Mouse (Mus musculus): ENCODE measurements at regions not wholly inside any gene's neighbourhood (a gene's known extent, or its start where the extent isn't known, plus 50 kb on each side); places are given as distances from the start of the nearest gene placed in this dataset.

GRCm38 (mm10) chr8:6111351-6111750, 1006.2 kb upstream of the Slc10a2 start:
- TF ChIP-seq POLR2A (IDR thresholded peaks at IDR 0.05; ENCODE audit: borderline replicate concordance, extremely low read depth, insufficient read depth, insufficient read length), result no peak
- Histone ChIP-seq H3K4me2 (replicated peaks; ENCODE audit: low read depth, low read length, severe bottlenecking) (no peak overlapping the region), H3K36me3 (ENCODE audit: control insufficient read depth, insufficient read depth, low read length) (no peaks in the 10 kb centered on the region), H3K27me3 (ENCODE audit: control insufficient read depth, insufficient read depth, low read length) (no peaks in the 10 kb centered on the region), H3K9ac (ENCODE audit: low read depth, low read length, severe bottlenecking) (no peak overlapping the region), H3K4me1 (ENCODE audit: control insufficient read depth, insufficient read depth, low read length) (no peaks in the 10 kb centered on the region), H3K27ac (replicated peaks; ENCODE audit: low read depth, low read length) (no peak overlapping the region), H3K4me3 (replicated peaks; ENCODE audit: low read length) (no peak overlapping the region), H3K9me3 (ENCODE audit: control insufficient read depth, low read length) (no peaks in the 10 kb centered on the region)
- DNase-seq (ENCODE audit: low spot score) (no peak), ATAC-seq (ENCODE audit: low FRiP score, low read depth) (no peak)
- 79% methylated on average over 2 of the region's 2 CpGs for WGBS

GRCm38 (mm10) chr8:6090028-6090427, 984.9 kb upstream of the Slc10a2 start:
- WGBS, result 90% methylated on average over 4 of the region's 4 CpGs
- no peak overlapping the region for H3K9ac ChIP-seq (ENCODE audit: low read depth, low read length, severe bottlenecking)
- DNase-seq (ENCODE audit: low spot score) (no peak), ATAC-seq (ENCODE audit: low FRiP score, low read depth) (no peak)
- H3K4me1 ChIP-seq (ENCODE audit: control insufficient read depth, insufficient read depth, low read length), result no peaks in the 10 kb centered on the region
- no peak overlapping the region for H3K4me3 ChIP-seq (replicated peaks; ENCODE audit: low read length)
- H3K27me3 ChIP-seq (ENCODE audit: control insufficient read depth, insufficient read depth, low read length), result no peaks in the 10 kb centered on the region
- H3K4me2 ChIP-seq (replicated peaks; ENCODE audit: low read depth, low read length, severe bottlenecking), result no peak overlapping the region
- no peak overlapping the region for H3K27ac ChIP-seq (replicated peaks; ENCODE audit: low read depth, low read length)
- no peak for TF ChIP-seq POLR2A (IDR thresholded peaks at IDR 0.05; ENCODE audit: borderline replicate concordance, extremely low read depth, insufficient read depth, insufficient read length)
- no peaks in the 10 kb centered on the region for H3K36me3 ChIP-seq (ENCODE audit: control insufficient read depth, insufficient read depth, low read length)
- no peaks in the 10 kb centered on the region for H3K9me3 ChIP-seq (ENCODE audit: control insufficient read depth, low read length)

- no peaks in the 10 kb centered on the region for H3K4me1 ChIP-seq (ENCODE audit: control insufficient read depth, insufficient read depth, low read length)
- H3K27ac ChIP-seq (replicated peaks; ENCODE audit: low read depth, low read length), result no peak overlapping the region
- WGBS, result 31% methylated on average over 5 of the region's 5 CpGs
- TF ChIP-seq POLR2A (IDR thresholded peaks at IDR 0.05; ENCODE audit: borderline replicate concordance, extremely low read depth, insufficient read depth, insufficient read length), result no peak
- DNase-seq (ENCODE audit: low spot score) (peak; percentile 49), ATAC-seq (ENCODE audit: low FRiP score, low read depth) (no peak)
- no peak overlapping the region for H3K9ac ChIP-seq (ENCODE audit: low read depth, low read length, severe bottlenecking)
- H3K4me2 ChIP-seq (replicated peaks; ENCODE audit: low read depth, low read length, severe bottlenecking), result no peak overlapping the region
- no peak overlapping the region for H3K4me3 ChIP-seq (replicated peaks; ENCODE audit: low read length)
- H3K36me3 ChIP-seq (ENCODE audit: control insufficient read depth, insufficient read depth, low read length), result no peaks in the 10 kb centered on the region
- H3K27me3 ChIP-seq (ENCODE audit: control insufficient read depth, insufficient read depth, low read length), result no peaks in the 10 kb centered on the region
- H3K9me3 ChIP-seq (ENCODE audit: control insufficient read depth, low read length), result no peaks in the 10 kb centered on the region
These were observed 938.9 kb upstream of the Slc10a2 start for GRCm38 (mm10) chr8:6043939-6044577.

GRCm38 (mm10) chr8:6012206-6012605, 907.1 kb upstream of the Slc10a2 start:
- H3K9ac ChIP-seq (ENCODE audit: low read depth, low read length, severe bottlenecking), result no peak overlapping the region

GRCm38 (mm10) chr8:6011182-6011581, 906.0 kb upstream of the Slc10a2 start:
- DNase-seq (ENCODE audit: low spot score) (no peak), ATAC-seq (ENCODE audit: low FRiP score, low read depth) (no peak)
- no peaks in the 10 kb centered on the region for H3K36me3 ChIP-seq (ENCODE audit: control insufficient read depth, insufficient read depth, low read length)
- H3K9me3 ChIP-seq (ENCODE audit: control insufficient read depth, low read length), result no peaks in the 10 kb centered on the region
- H3K4me2 ChIP-seq (replicated peaks; ENCODE audit: low read depth, low read length, severe bottlenecking), result no peak overlapping the region
- no peak overlapping the region for H3K27ac ChIP-seq (replicated peaks; ENCODE audit: low read depth, low read length)
- H3K4me3 ChIP-seq (replicated peaks; ENCODE audit: low read length), result no peak overlapping the region
- TF ChIP-seq POLR2A (IDR thresholded peaks at IDR 0.05; ENCODE audit: borderline replicate concordance, extremely low read depth, insufficient read depth, insufficient read length), result no peak
- H3K9ac ChIP-seq (ENCODE audit: low read depth, low read length, severe bottlenecking), result no peak overlapping the region
- no peaks in the 10 kb centered on the region for H3K4me1 ChIP-seq (ENCODE audit: control insufficient read depth, insufficient read depth, low read length)
- no peaks in the 10 kb centered on the region for H3K27me3 ChIP-seq (ENCODE audit: control insufficient read depth, insufficient read depth, low read length)

More at GRCm38 (mm10) chr8:6012206-6012605, 907.1 kb upstream of the Slc10a2 start:
- H3K4me3 ChIP-seq (replicated peaks; ENCODE audit: low read length), result no peak overlapping the region
- no peak for DNase-seq (ENCODE audit: low spot score)
- H3K36me3 ChIP-seq (ENCODE audit: control insufficient read depth, insufficient read depth, low read length), result no peaks in the 10 kb centered on the region
- H3K27ac ChIP-seq (replicated peaks; ENCODE audit: low read depth, low read length), result no peak overlapping the region
- no peak for ATAC-seq (ENCODE audit: low FRiP score, low read depth)
- no peaks in the 10 kb centered on the region for H3K27me3 ChIP-seq (ENCODE audit: control insufficient read depth, insufficient read depth, low read length)
- H3K9me3 ChIP-seq (ENCODE audit: control insufficient read depth, low read length), result no peaks in the 10 kb centered on the region
- no peaks in the 10 kb centered on the region for H3K4me1 ChIP-seq (ENCODE audit: control insufficient read depth, insufficient read depth, low read length)
- WGBS, result 67% methylated on average over 2 of the region's 2 CpGs
- H3K4me2 ChIP-seq (replicated peaks; ENCODE audit: low read depth, low read length, severe bottlenecking), result no peak overlapping the region
- no peak for TF ChIP-seq POLR2A (IDR thresholded peaks at IDR 0.05; ENCODE audit: borderline replicate concordance, extremely low read depth, insufficient read depth, insufficient read length)

All from limb, embryonic 14.5 days (tissue).